Mouse (Mus musculus): ENCODE results near the gene Etfdh. TPM values are rescaled to one million over a fixed set of nuclear protein-coding genes. Genes with fewer than 3 reads are reported as not detected.

Gene Etfdh
- polyA plus RNA-seq, 2 experiments, result 21.7 to 40.7 TPM

DNA sequence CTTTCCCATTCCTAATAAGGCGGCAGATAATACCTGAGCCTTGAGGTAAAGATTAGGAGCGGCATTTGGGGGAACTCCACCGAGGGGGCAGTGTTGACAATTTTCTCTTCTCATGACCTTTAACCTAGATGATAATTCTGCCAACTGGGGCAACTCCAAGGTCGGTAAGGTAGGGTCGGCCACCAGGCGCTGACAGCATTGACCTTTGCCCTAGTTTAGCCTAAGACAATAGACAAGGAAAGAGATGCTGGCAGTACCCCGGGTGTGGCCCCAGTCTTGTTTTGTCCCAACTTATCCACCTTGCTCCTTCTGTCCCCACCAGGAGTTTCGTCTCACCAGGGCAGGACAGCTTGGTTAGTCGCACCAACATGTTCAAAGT is 1.1 kb downstream of the Etfdh start:
- H3K4me1 ChIP-seq (replicated peaks; ENCODE audit: control insufficient read depth in 2 of 2, insufficient read depth in 2 of 2, low read length in 1 of 2), result peaks cover 0 to 2% of the 10 kb centered on the region in 2 experiments; a peak in 2 of 4 replicates
- peaks cover 13% of the 10 kb centered on the region for H3K36me3 ChIP-seq (replicated peaks; ENCODE audit: control insufficient read depth, insufficient read depth, low read depth)
- H3K4me2 ChIP-seq (ENCODE audit: low read depth), result peak overlapping the region; percentile 78
- H3K4me3 ChIP-seq (ENCODE audit: insufficient read depth in 1 of 2, low read depth in 2 of 2, low read length in 2 of 2), result peak overlapping the region; percentile 89 to 91
- TF ChIP-seq CTCF (IDR thresholded peaks at IDR 0.05; ENCODE audit: low read depth) (peak; percentile 24; the same call in 1 of the 2 replicates), EP300 (IDR thresholded peaks at IDR 0.05; ENCODE audit: low read depth) (no peak)
- ATAC-seq (ENCODE audit: insufficient read depth) (peak; percentile 9), DNase-seq (ENCODE audit: low read depth in 3 of 3, low spot score in 3 of 3) (peak; percentile 45 to 68 (median 53))
- peak overlapping the region; percentile 87 for H3K27ac ChIP-seq
- peak overlapping the region; percentile 75 for H3K9ac ChIP-seq (replicated peaks)
- H3K27me3 ChIP-seq (ENCODE audit: control insufficient read depth, insufficient read depth, low read length), result no peaks in the 10 kb centered on the region
- no peaks in the 10 kb centered on the region; the same call in 1 of the 2 replicates for H3K9me3 ChIP-seq (ENCODE audit: control insufficient read depth, low read length)
- under 1% methylated on average over 9 of the region's 9 CpGs for WGBS (ENCODE audit: insufficient replicate concordance)

- WGBS (ENCODE audit: insufficient replicate concordance), result 16% methylated on average over 10 of the region's 10 CpGs
- no peak for ATAC-seq (ENCODE audit: insufficient read depth)
- peak overlapping the region; percentile 75 for H3K9ac ChIP-seq (replicated peaks)
- peak overlapping the region; percentile 89 to 91 for H3K4me3 ChIP-seq (ENCODE audit: insufficient read depth in 1 of 2, low read depth in 2 of 2, low read length in 2 of 2)
- peaks cover 0 to 2% of the 10 kb centered on the region in 2 experiments; a peak in 2 of 4 replicates for H3K4me1 ChIP-seq (replicated peaks; ENCODE audit: control insufficient read depth in 2 of 2, insufficient read depth in 2 of 2, low read length in 1 of 2)
- no peaks in the 10 kb centered on the region for H3K9me3 ChIP-seq (ENCODE audit: control insufficient read depth, low read length)
- TF ChIP-seq CTCF (IDR thresholded peaks at IDR 0.05; ENCODE audit: low read depth) (peak; percentile 53), EP300 (IDR thresholded peaks at IDR 0.05; ENCODE audit: low read depth) (no peak)
- peak overlapping the region; percentile 78 for H3K4me2 ChIP-seq (ENCODE audit: low read depth)
- H3K36me3 ChIP-seq (replicated peaks; ENCODE audit: control insufficient read depth, insufficient read depth, low read depth), result peaks cover 14% of the 10 kb centered on the region
- H3K27me3 ChIP-seq (ENCODE audit: control insufficient read depth, insufficient read depth, low read length), result no peaks in the 10 kb centered on the region
- H3K27ac ChIP-seq, result peak overlapping the region; percentile 87
- DNase-seq (ENCODE audit: low read depth in 3 of 3, low spot score in 3 of 3), result peak in 1 of 3 experiments; percentile 54
Measured at GRCm38 (mm10) chr3:79627484-79628181, 1.7 kb downstream of the Etfdh start.

DNA sequence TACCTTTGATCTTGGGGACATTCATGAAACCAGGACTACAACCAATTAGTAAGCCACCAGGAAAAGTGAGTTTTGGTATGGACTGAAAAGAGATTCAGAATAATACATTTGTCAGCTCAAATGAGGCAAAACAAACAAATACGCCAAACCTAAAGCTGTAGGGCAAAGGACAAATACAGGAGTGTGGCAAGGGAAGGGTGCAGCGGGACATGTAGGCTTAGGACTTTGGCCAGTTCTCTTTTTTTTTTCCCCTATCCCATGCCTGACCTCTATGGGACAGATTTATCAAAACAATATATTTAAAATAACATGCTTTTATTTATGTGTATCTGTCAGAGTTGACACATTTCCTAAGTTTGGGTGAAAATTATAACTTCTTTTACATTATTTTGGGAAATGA is 19.4 kb downstream of the Etfdh start:
- 76% methylated on average over 2 of the region's 2 CpGs for WGBS (ENCODE audit: insufficient replicate concordance)
- Histone ChIP-seq H3K9me3 (ENCODE audit: control insufficient read depth, low read length) (no peaks in the 10 kb centered on the region), H3K4me2 (ENCODE audit: low read depth) (no peak overlapping the region), H3K27me3 (ENCODE audit: control insufficient read depth, insufficient read depth, low read length) (no peaks in the 10 kb centered on the region), H3K4me1 (replicated peaks; ENCODE audit: control insufficient read depth in 2 of 2, insufficient read depth in 2 of 2, low read length in 1 of 2) (no peaks in the 10 kb centered on the region), H3K4me3 (ENCODE audit: insufficient read depth in 1 of 2, low read depth in 2 of 2, low read length in 2 of 2) (no peak overlapping the region), H3K27ac (no peak overlapping the region), H3K9ac (replicated peaks) (no peak overlapping the region), H3K36me3 (replicated peaks; ENCODE audit: control insufficient read depth, insufficient read depth, low read depth) (peaks cover 17% of the 10 kb centered on the region)
- DNase-seq (ENCODE audit: low read depth in 3 of 3, low spot score in 3 of 3) (no peak), ATAC-seq (ENCODE audit: insufficient read depth) (no peak)
- TF ChIP-seq CTCF (IDR thresholded peaks at IDR 0.05; ENCODE audit: low read depth), result no peak
- no peak for TF ChIP-seq EP300 (IDR thresholded peaks at IDR 0.05; ENCODE audit: low read depth)

DNA sequence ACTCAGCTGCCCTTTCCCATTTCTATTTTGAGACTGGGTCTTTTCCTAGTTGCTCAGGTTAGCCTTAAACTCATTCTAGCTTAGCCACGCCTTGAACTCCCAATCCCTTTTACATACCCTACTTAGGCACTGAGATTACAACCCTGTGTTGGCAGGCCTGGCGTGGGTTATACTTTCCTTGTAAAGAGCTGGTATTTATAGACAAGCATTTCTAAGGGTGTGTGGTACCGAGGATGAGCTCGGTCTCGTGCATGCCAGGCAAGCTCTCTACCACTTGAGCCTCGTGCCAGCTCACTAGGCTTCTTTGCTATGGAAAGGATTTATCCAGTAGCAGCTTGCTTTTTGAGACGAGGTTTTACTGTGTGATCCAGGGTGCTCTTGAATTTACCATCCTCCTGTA is 33.8 kb downstream of the Etfdh start:
- DNase-seq (ENCODE audit: low read depth in 3 of 3, low spot score in 3 of 3) (no peak), ATAC-seq (ENCODE audit: insufficient read depth) (no peak)
- peaks cover 60% of the 10 kb centered on the region for H3K36me3 ChIP-seq (replicated peaks; ENCODE audit: control insufficient read depth, insufficient read depth, low read depth)
- H3K4me3 ChIP-seq (ENCODE audit: insufficient read depth in 1 of 2, low read depth in 2 of 2, low read length in 2 of 2), result no peak overlapping the region
- no peak overlapping the region for H3K9ac ChIP-seq (replicated peaks)
- TF ChIP-seq EP300 (IDR thresholded peaks at IDR 0.05; ENCODE audit: low read depth) (no peak), CTCF (IDR thresholded peaks at IDR 0.05; ENCODE audit: low read depth) (no peak)
- peaks cover 3 to 8% of the 10 kb centered on the region in 2 experiments; a peak in 3 of 4 replicates for H3K4me1 ChIP-seq (replicated peaks; ENCODE audit: control insufficient read depth in 2 of 2, insufficient read depth in 2 of 2, low read length in 1 of 2)
- no peak overlapping the region for H3K4me2 ChIP-seq (ENCODE audit: low read depth)
- H3K27me3 ChIP-seq (ENCODE audit: control insufficient read depth, insufficient read depth, low read length), result no peaks in the 10 kb centered on the region
- no peak overlapping the region for H3K27ac ChIP-seq
- WGBS (ENCODE audit: insufficient replicate concordance), result 81% methylated on average over 7 of the region's 7 CpGs
- H3K9me3 ChIP-seq (ENCODE audit: control insufficient read depth, low read length), result no peaks in the 10 kb centered on the region

DNA sequence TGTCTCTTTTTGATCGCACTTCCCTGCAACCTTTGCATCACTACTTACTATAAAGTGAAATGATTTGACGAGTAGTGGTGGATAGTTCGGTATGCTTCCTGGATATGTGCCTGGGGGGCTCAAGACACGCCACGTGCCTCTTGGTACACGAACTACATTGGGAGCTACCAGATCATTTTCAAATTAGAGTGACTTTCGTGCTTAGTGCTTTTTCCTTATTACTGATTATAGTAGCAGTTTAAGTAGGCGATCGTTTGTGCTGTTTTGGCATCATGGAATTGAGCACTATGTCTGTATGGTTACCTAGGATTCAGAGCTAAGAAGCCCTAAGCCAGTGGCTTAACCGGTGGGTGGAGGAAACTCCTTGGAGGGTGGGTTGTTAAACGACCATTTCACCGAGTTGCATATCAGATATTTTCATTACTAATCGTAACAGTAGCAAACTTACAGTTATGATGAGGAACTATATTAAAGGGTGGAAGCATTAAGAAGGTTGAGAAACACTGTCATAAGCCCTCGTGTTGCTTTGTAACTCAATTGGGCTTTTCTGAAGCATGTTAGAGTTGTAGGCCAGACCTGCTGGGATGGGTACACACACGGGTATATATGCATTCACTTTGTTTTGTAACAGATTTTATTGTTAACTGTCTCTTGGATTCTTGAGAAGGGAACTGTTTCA is 37.4 kb downstream of the Etfdh start:
- TF ChIP-seq CTCF (IDR thresholded peaks at IDR 0.05; ENCODE audit: low read depth), result no peak
- no peak for TF ChIP-seq EP300 (IDR thresholded peaks at IDR 0.05; ENCODE audit: low read depth)
- peaks cover 3 to 9% of the 10 kb centered on the region in 2 experiments; a peak in 3 of 4 replicates for H3K4me1 ChIP-seq (replicated peaks; ENCODE audit: control insufficient read depth in 2 of 2, insufficient read depth in 2 of 2, low read length in 1 of 2)
- peak overlapping the region; percentile 77 for H3K9ac ChIP-seq (replicated peaks)
- peak overlapping the region; percentile 89 for H3K4me2 ChIP-seq (ENCODE audit: low read depth)
- no peak for DNase-seq (ENCODE audit: low read depth in 3 of 3, low spot score in 3 of 3)
- under 1% methylated on average over 15 of the region's 15 CpGs for WGBS (ENCODE audit: insufficient replicate concordance)
- no peaks in the 10 kb centered on the region for H3K27me3 ChIP-seq (ENCODE audit: control insufficient read depth, insufficient read depth, low read length)
- H3K27ac ChIP-seq, result peak overlapping the region; percentile 77
- peak overlapping the region; percentile 62 to 97 for H3K4me3 ChIP-seq (ENCODE audit: insufficient read depth in 1 of 2, low read depth in 2 of 2, low read length in 2 of 2)
- H3K9me3 ChIP-seq (ENCODE audit: control insufficient read depth, low read length), result no peaks in the 10 kb centered on the region
- peaks cover 35% of the 10 kb centered on the region for H3K36me3 ChIP-seq (replicated peaks; ENCODE audit: control insufficient read depth, insufficient read depth, low read depth)
- ATAC-seq (ENCODE audit: insufficient read depth), result peak; percentile 12; the same call in 1 of the 2 replicates

Data from liver, embryonic 14.5 days (tissue).